ENCODE assay signal across 22 mouse cellular contexts in genomic region chr6:53959826-53960225, GRCm38 (mm10). TPM values are rescaled to one million over a fixed set of nuclear protein-coding genes. Genes with fewer than 3 reads are reported as not detected.
"Had no signal": no experiment of that assay in that cellular context is flagged by ENCODE, and none has a peak within 500 bp of the region (broad histone marks: within the 10 kb centered on the region; RNA-seq: fewer than 3 reads in every experiment).

No protein-coding gene starts in this region.

- H3K36me3 ChIP-seq: midbrain, embryonic 10.5 days; midbrain, embryonic 12.5 days; neural tube, embryonic 13.5 days; neural tube, embryonic 15.5 days had no signal

- H3K27ac ChIP-seq: midbrain, embryonic 10.5 days; midbrain, embryonic 12.5 days; neural tube, embryonic 13.5 days; neural tube, embryonic 15.5 days had no signal

- ATAC-seq: midbrain, embryonic 16.5 days had no signal

- H3K4me3 ChIP-seq: midbrain, embryonic 10.5 days; midbrain, embryonic 12.5 days; myocyte; neural tube, embryonic 13.5 days; neural tube, embryonic 15.5 days had no signal

- H3K4me2 ChIP-seq: midbrain, embryonic 12.5 days; neural tube, embryonic 13.5 days; neural tube, embryonic 15.5 days had no signal

- DNase-seq: lung, adult 2 months; lung, postnatal 10 days; lung, postnatal 4 days; midbrain, embryonic 14.5 days; retina, postnatal 1 day; right cerebral cortex, adult 18-20 months; right cerebral cortex, postnatal 25 days; right cerebral cortex, postnatal 4 days; spleen, adult 18-20 months; thymus, adult 18-20 months; thymus, postnatal 14 days; thymus, postnatal 36 days had no signal

- H3K9ac ChIP-seq: midbrain, embryonic 12.5 days; neural tube, embryonic 13.5 days; neural tube, embryonic 15.5 days had no signal

- H3K9me3 ChIP-seq: midbrain, embryonic 10.5 days; midbrain, embryonic 12.5 days; neural tube, embryonic 13.5 days; neural tube, embryonic 15.5 days had no signal

RNA-seq across cellular contexts. Expression of gene Cpvl, which starts 18.6 kb away (rescaled TPM):
- polyA plus RNA-seq: liver, embryonic 16.5 days; lung, adult 2 months; midbrain, embryonic 12.5 days; midbrain, embryonic 16.5 days; myocyte; neural tube, embryonic 11.5 days; neural tube, embryonic 13.5 days; stomach, embryonic 14.5 days; thymus, postnatal 0 days had no signal
